Mouse (Mus musculus) forebrain, embryonic 13.5 days (tissue): ENCODE results near the gene Relch. TPM values are rescaled to one million over a fixed set of nuclear protein-coding genes. Genes with fewer than 3 reads are reported as not detected.
A peak's percentile ranks its signal among the peaks of the same experiment; 100 is the strongest.
"Not testable (repeated sequence)": the region's sequence is repeated elsewhere in the genome, so short reads cannot be mapped to it uniquely, and the experiment has no call there.

ENCODE experiments used
- ATAC-seq: fragments of 200-750 bp; cut with Nextera tagmentation; 2 replicates; pipeline ENCODE4 v1.8.0; 2017
- H3K27ac ChIP-seq: fragments of 300-500 bp; sonication (generic); 2 replicates; pipeline ENCODE4 v1.5.1; 2015; ENCODE audit warnings: inconsistent platforms, mild to moderate bottlenecking, moderate library complexity
- H3K27me3 ChIP-seq: fragments of 300-500 bp; sonication (generic); 2 replicates; pipeline ENCODE4 v1.6.1; 2015; ENCODE audit warnings: mild to moderate bottlenecking, inconsistent platforms
- H3K36me3 ChIP-seq: fragments of 300-500 bp; sonication (generic); 2 replicates; pipeline ENCODE4 v1.6.1; 2015; ENCODE audit warnings: mild to moderate bottlenecking, inconsistent platforms; ENCODE audit not compliant: poor library complexity, severe bottlenecking
- H3K4me1 ChIP-seq: fragments of 300-500 bp; sonication (generic); 2 replicates; pipeline ENCODE4 v1.6.1; 2015; ENCODE audit warnings: inconsistent platforms
- H3K4me2 ChIP-seq: fragments of 300-500 bp; sonication (generic); 2 replicates; pipeline ENCODE4 v1.6.1; 2015; ENCODE audit warnings: inconsistent platforms, mild to moderate bottlenecking, moderate library complexity
- H3K4me3 ChIP-seq: fragments of 300-500 bp; sonication (generic); 2 replicates; pipeline ENCODE4 v1.5.1; 2015; ENCODE audit warnings: mild to moderate bottlenecking, inconsistent platforms
- H3K9ac ChIP-seq: fragments of 300-500 bp; sonication (generic); 2 replicates; pipeline ENCODE4 v1.6.1; 2015; ENCODE audit warnings: mild to moderate bottlenecking, inconsistent platforms
- H3K9me3 ChIP-seq: fragments of 300-500 bp; sonication (generic); replicated peaks from 2 replicates; pipeline ENCODE4 v1.6.1; 2016; ENCODE audit warnings: inconsistent platforms
- WGBS: fragments of 180-500 bp; shearing (Covaris S2); methylation state at CpG from one replicate; pipeline ENCODE4 v1.1.7; 2015; 5-methylcytosine and 5-hydroxymethylcytosine counted together
- polyA plus RNA-seq: library from polyadenylated mRNA; unstranded; fragments of >200 nt; fragmentation: Nextera tagmentation; extraction: Ambion mirVana; gene quantifications from 2 replicates; pipeline ENCODE4 v1.2.1, GENCODE M21; 2015

Relch gene
- polyA plus RNA-seq, 1 experiment from 2014 or later = 35.2 TPM

- 97% methylated on average over 4 of the region's 4 CpGs for WGBS
- Histone ChIP-seq H3K27me3 (no peaks in the 10 kb centered on the region), H3K27ac (no peak overlapping the region), H3K4me3 (no peak overlapping the region), H3K4me2 (no peak overlapping the region), H3K9ac (no peak overlapping the region), H3K9me3 (no peaks in the 10 kb centered on the region), H3K4me1 (no peaks in the 10 kb centered on the region), H3K36me3 (peaks cover 68% of the 10 kb centered on the region)
- ATAC-seq = no peak
These were observed 84.6 kb downstream of the Relch start for GRCm38 (mm10) chr1:105748091-105748799.

- Histone ChIP-seq H3K4me2 (no peak overlapping the region), H3K4me3 (no peak overlapping the region), H3K27ac (no peak overlapping the region), H3K4me1 (no peaks in the 10 kb centered on the region), H3K36me3 (peaks cover 41% of the 10 kb centered on the region), H3K9me3 (no peaks in the 10 kb centered on the region), H3K9ac (no peak overlapping the region), H3K27me3 (no peaks in the 10 kb centered on the region)
- 88% methylated on average over 4 of the region's 4 CpGs for WGBS
- ATAC-seq = no peak
These were observed 88.5 kb downstream of the Relch start for GRCm38 (mm10) chr1:105752196-105752595.

- 82% methylated on average over 1 of the region's 1 CpGs for WGBS
- Histone ChIP-seq H3K27ac (no peak overlapping the region), H3K36me3 (peaks cover 36% of the 10 kb centered on the region), H3K9ac (no peak overlapping the region), H3K4me2 (no peak overlapping the region), H3K4me1 (no peaks in the 10 kb centered on the region), H3K27me3 (no peaks in the 10 kb centered on the region), H3K4me3 (no peak overlapping the region), H3K9me3 (no peaks in the 10 kb centered on the region)
- no peak for ATAC-seq
These were observed 89.3 kb downstream of the Relch start for GRCm38 (mm10) chr1:105752944-105753343.

GRCm38 (mm10) chr1:105758798-105759197 is 95.1 kb downstream of the Relch start:
- WGBS = 90% methylated on average over 4 of the region's 4 CpGs
- Histone ChIP-seq H3K27ac (no peak overlapping the region), H3K4me1 (no peaks in the 10 kb centered on the region), H3K36me3 (no peaks in the 10 kb centered on the region), H3K4me2 (no peak overlapping the region), H3K27me3 (no peaks in the 10 kb centered on the region), H3K9me3 (peaks cover 12% of the 10 kb centered on the region), H3K4me3 (no peak overlapping the region), H3K9ac (no peak overlapping the region)
- ATAC-seq = 0 out of 2 replicates have a peak, but pooled peaks have one; percentile 27

- Histone ChIP-seq H3K4me3 (no peak overlapping the region), H3K27ac (no peak overlapping the region), H3K9me3 (peaks cover 12% of the 10 kb centered on the region), H3K27me3 (no peaks in the 10 kb centered on the region), H3K9ac (no peak overlapping the region), H3K36me3 (no peaks in the 10 kb centered on the region), H3K4me1 (no peaks in the 10 kb centered on the region), H3K4me2 (no peak overlapping the region)
- 94% methylated on average over 3 of the region's 3 CpGs for WGBS
- no peak for ATAC-seq
These were observed 95.9 kb downstream of the Relch start for GRCm38 (mm10) chr1:105759422-105760165.

GRCm38 (mm10) chr1:105765586-105765985 is 101.9 kb downstream of the Relch start:
- no peaks in the 10 kb centered on the region for H3K4me1 ChIP-seq
- WGBS = 80% methylated on average over 8 of the region's 8 CpGs
- peaks cover 12% of the 10 kb centered on the region for H3K9me3 ChIP-seq
- H3K4me2 ChIP-seq = no peak overlapping the region
- H3K27ac ChIP-seq = no peak overlapping the region
- no peaks in the 10 kb centered on the region for H3K27me3 ChIP-seq
- H3K9ac ChIP-seq = no peak overlapping the region
- no peaks in the 10 kb centered on the region for H3K36me3 ChIP-seq
- no peak for ATAC-seq
- H3K4me3 ChIP-seq = no peak overlapping the region

GRCm38 (mm10) chr1:105766099-105766498 is 102.4 kb downstream of the Relch start:
- WGBS = 88% methylated on average over 9 of the region's 9 CpGs
- H3K9me3 ChIP-seq = peaks cover 12% of the 10 kb centered on the region

GRCm38 (mm10) chr1:105768397-105768796 is 104.7 kb downstream of the Relch start:
- Histone ChIP-seq H3K4me1 (no peaks in the 10 kb centered on the region), H3K9me3 (peaks cover 1% of the 10 kb centered on the region), H3K36me3 (no peaks in the 10 kb centered on the region), H3K27ac (no peak overlapping the region), H3K9ac (no peak overlapping the region), H3K4me2 (no peak overlapping the region), H3K27me3 (no peaks in the 10 kb centered on the region), H3K4me3 (no peak overlapping the region)
- ATAC-seq = no peak
- 93% methylated on average over 2 of the region's 2 CpGs for WGBS

More at GRCm38 (mm10) chr1:105766099-105766498, 102.4 kb downstream of the Relch start:
- H3K4me1 ChIP-seq, H3K27ac ChIP-seq, H3K27me3 ChIP-seq, H3K4me2 ChIP-seq, ATAC-seq, H3K36me3 ChIP-seq, H3K4me3 ChIP-seq, H3K9ac ChIP-seq: not testable (repeated sequence)

GRCm38 (mm10) chr1:105770685-105771084 is 107.0 kb downstream of the Relch start:
- Histone ChIP-seq H3K27me3 (no peaks in the 10 kb centered on the region), H3K9me3 (no peaks in the 10 kb centered on the region), H3K4me3 (no peak overlapping the region), H3K4me2 (no peak overlapping the region), H3K9ac (no peak overlapping the region), H3K36me3 (no peaks in the 10 kb centered on the region), H3K4me1 (no peaks in the 10 kb centered on the region), H3K27ac (no peak overlapping the region)
- WGBS = 82% methylated on average over 2 of the region's 2 CpGs
- no peak for ATAC-seq

- Histone ChIP-seq H3K27ac (no peak overlapping the region), H3K27me3 (peaks cover 24% of the 10 kb centered on the region), H3K4me1 (peaks cover 10% of the 10 kb centered on the region), H3K4me3 (no peak overlapping the region), H3K4me2 (no peak overlapping the region), H3K9ac (no peak overlapping the region), H3K9me3 (no peaks in the 10 kb centered on the region), H3K36me3 (no peaks in the 10 kb centered on the region)
- 90% methylated on average over 4 of the region's 4 CpGs for WGBS
- no peak for ATAC-seq
These were observed 112.8 kb downstream of the Relch start for GRCm38 (mm10) chr1:105776426-105776825.

- H3K4me3 ChIP-seq = peak overlapping the region; percentile 54
- peaks cover 36% of the 10 kb centered on the region for H3K27me3 ChIP-seq
- ATAC-seq = peak; percentile 34; the same call in 1 of the 2 replicates
- 40% methylated on average over 12 of the region's 12 CpGs for WGBS
- H3K4me1 ChIP-seq = peaks cover 10% of the 10 kb centered on the region
- no peak overlapping the region for H3K27ac ChIP-seq
- H3K9ac ChIP-seq = peak overlapping the region; percentile 67
- H3K4me2 ChIP-seq = peak overlapping the region; percentile 96
- H3K9me3 ChIP-seq = no peaks in the 10 kb centered on the region
- H3K36me3 ChIP-seq = no peaks in the 10 kb centered on the region
These were observed 116.4 kb downstream of the Relch start for GRCm38 (mm10) chr1:105780079-105780456.

- Histone ChIP-seq H3K4me3 (peak within 1 kb of the TSS; percentile 54), H3K9me3 (no peaks in the 10 kb centered on the region), H3K27me3 (peaks cover 36% of the 10 kb centered on the region), H3K36me3 (no peaks in the 10 kb centered on the region), H3K4me1 (peaks cover 10% of the 10 kb centered on the region), H3K4me2 (peak within 1 kb of the TSS; percentile 96), H3K27ac (no peak within 1 kb of the TSS), H3K9ac (peak within 1 kb of the TSS; percentile 67)
- peak; percentile 89 for ATAC-seq
- WGBS = 4% methylated on average over 43 of the region's 77 CpGs
These were observed 117.0 kb downstream of the Relch start, which contains the start of gene Tnfrsf11a for GRCm38 (mm10) chr1:105780457-105781364. Gene Tnfrsf11a, plus strand, starts transcription at chr1:105780718.
